In genomic region chr17:33555223-33555855, GRCm38 (mm10) we compare ENCODE assay signal across 8 mouse cellular contexts. TPM values are rescaled to one million over a fixed set of nuclear protein-coding genes. Genes with fewer than 3 reads are reported as not detected.
A peak's percentile ranks its signal among the peaks of the same experiment; 100 is the strongest.
DNase-seq lines count a peak whose midpoint lies in the region; ATAC-seq lines count a peak whose summit lies in the region.

Myo1f (plus strand) TSS chr17:33555707.

- no peak within 1 kb of the TSS for H3K4me3 ChIP-seq in embryonic facial prominence, embryonic 15.5 days (replicated peaks)
- H3K4me3 ChIP-seq in embryonic facial prominence, embryonic 10.5 days = no peak within 1 kb of the TSS
- H3K4me3 ChIP-seq in megakaryocyte, embryonic 14.5 days (replicated peaks) = peak within 1 kb of the TSS; percentile 86

- H3K27me3 ChIP-seq in embryonic facial prominence, embryonic 15.5 days = no peaks in the 10 kb centered on the region
- H3K27me3 ChIP-seq in embryonic facial prominence, embryonic 10.5 days (replicated peaks; ENCODE audit: low read depth, poor library complexity, severe bottlenecking) = no peaks in the 10 kb centered on the region
- no peaks in the 10 kb centered on the region for H3K27me3 ChIP-seq in megakaryocyte, embryonic 14.5 days (replicated peaks)

- peaks cover 22% of the 10 kb centered on the region for H3K36me3 ChIP-seq in embryonic facial prominence, embryonic 15.5 days
- peaks cover 34% of the 10 kb centered on the region for H3K36me3 ChIP-seq in embryonic facial prominence, embryonic 10.5 days (replicated peaks)
- H3K36me3 ChIP-seq in megakaryocyte, embryonic 14.5 days (replicated peaks; ENCODE audit: low read length) = peaks cover 17% of the 10 kb centered on the region

- no peaks in the 10 kb centered on the region for H3K9me3 ChIP-seq in embryonic facial prominence, embryonic 15.5 days (replicated peaks)
- H3K9me3 ChIP-seq in embryonic facial prominence, embryonic 10.5 days = no peaks in the 10 kb centered on the region
- H3K9me3 ChIP-seq in megakaryocyte, embryonic 14.5 days = no peaks in the 10 kb centered on the region

- H3K4me1 ChIP-seq in embryonic facial prominence, embryonic 15.5 days = no peaks in the 10 kb centered on the region
- no peaks in the 10 kb centered on the region for H3K4me1 ChIP-seq in embryonic facial prominence, embryonic 10.5 days
- H3K4me1 ChIP-seq in megakaryocyte, embryonic 14.5 days = peaks cover 67% of the 10 kb centered on the region

- H3K27ac ChIP-seq in embryonic facial prominence, embryonic 15.5 days (replicated peaks) = no peak within 1 kb of the TSS
- no peak within 1 kb of the TSS for H3K27ac ChIP-seq in embryonic facial prominence, embryonic 10.5 days (replicated peaks)

- H3K9ac ChIP-seq in embryonic facial prominence, embryonic 15.5 days = no peak within 1 kb of the TSS

- intact Hi-C loops in heart, postnatal 14 days (cut with DNase I) = no loop called here

- H3K4me2 ChIP-seq in embryonic facial prominence, embryonic 15.5 days (replicated peaks) = no peak within 1 kb of the TSS

- peak; percentile 39; the same call in 1 of the 2 replicates for ATAC-seq in embryonic facial prominence, embryonic 15.5 days (ENCODE audit: insufficient number of reproducible peaks, low FRiP score, low TSS enrichment, low read depth)

- 37% methylated on average over 6 of the region's 6 CpGs for WGBS in embryonic facial prominence, embryonic 15.5 days
- 37% methylated on average over 6 of the region's 6 CpGs for WGBS in embryonic facial prominence, embryonic 10.5 days

- DNase-seq in embryonic facial prominence, embryonic 10.5 days (ENCODE audit: low spot score) = no peak
- peak; percentile 57 for DNase-seq in A20 (ENCODE audit: low read depth, low spot score)
- peak; percentile 20 to 23 for DNase-seq in heart, postnatal 14 days
- peak; percentile 69 for DNase-seq in thymus, postnatal 4 days
- no peak for DNase-seq in right cerebral cortex, postnatal 10 days (ENCODE audit: low spot score in 2 of 2)
- no peak for DNase-seq in frontal cortex, postnatal 25 days (ENCODE audit: low spot score in 2 of 2)

RNA-seq across cellular contexts. Expression of gene Myo1f, which starts in this region (rescaled TPM):
- polyA plus RNA-seq in embryonic facial prominence, embryonic 15.5 days (2015; fragmentation: Nextera tagmentation; extraction: Ambion mirVana) = 5.6 and 5.7 TPM in 2 replicates
- polyA plus RNA-seq in embryonic facial prominence, embryonic 10.5 days (2016; fragmentation: Nextera tagmentation; extraction: Ambion mirVana) = 2.0 and 2.3 TPM in 2 replicates
- total RNA-seq in heart, postnatal 14 days (2021) = 1 to 10 TPM; 2.1 to 3.1 TPM
- polyA plus RNA-seq in megakaryocyte, embryonic 14.5 days (2012; ENCODE audit: insufficient read depth, low replicate concordance) = 5.5 and 19.9 TPM in 2 replicates

Comparison
In these comparisons a context has a peak if more than half of its experiments do, and no peak if none do; other contexts are left out.
1. DNase-seq: peak in A20 (single experiment), heart, postnatal 14 days (2 of 2) and thymus, postnatal 4 days (single experiment); none in embryonic facial prominence, embryonic 10.5 days (single experiment), right cerebral cortex, postnatal 10 days (0 of 2) and frontal cortex, postnatal 25 days (0 of 2).